Mouse (Mus musculus): Measurements from ENCODE around the gene 4930518I15Rik. TPM values are rescaled to one million over a fixed set of nuclear protein-coding genes. Genes with fewer than 3 reads are reported as not detected.

The 4930518I15Rik gene
- total and polyA plus RNA-seq, 2 experiments from 2014 or later: 1.00 to 2.1 TPM

DNA sequence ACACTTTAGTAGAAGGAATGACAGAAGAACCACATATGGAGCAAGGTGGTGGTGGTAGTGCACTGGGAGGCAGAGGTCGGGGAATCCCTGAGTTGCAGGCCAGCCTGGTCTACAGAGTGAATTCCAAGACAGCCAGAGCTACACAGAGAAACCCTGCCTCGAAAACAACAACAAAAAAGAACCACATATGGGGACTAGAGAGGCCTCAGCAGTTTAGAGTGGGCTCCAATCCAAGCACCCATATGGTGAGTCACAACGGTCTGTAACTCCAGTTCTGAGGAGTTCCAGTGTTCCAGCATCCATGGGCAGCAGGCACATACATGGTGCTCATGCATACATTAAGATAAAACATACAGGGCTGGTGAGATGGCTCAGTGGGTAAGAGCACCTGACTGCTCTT is 6.7 kb upstream of the 4930518I15Rik start:
- no peak overlapping the region for H3K27ac ChIP-seq (ENCODE audit: low read depth, low read length)
- peak overlapping the region; percentile 85; the same call in 1 of the 2 replicates for H3K4me2 ChIP-seq (ENCODE audit: low read depth)
- 57% methylated on average over 3 of the region's 3 CpGs for WGBS
- ATAC-seq: no peak
- TF ChIP-seq CTCF (IDR thresholded peaks at IDR 0.05; ENCODE audit: low read depth): no peak
- peaks cover 12% of the 10 kb centered on the region for H3K4me1 ChIP-seq (ENCODE audit: insufficient read depth)
- H3K9me3 ChIP-seq (ENCODE audit: low read length): no peaks in the 10 kb centered on the region
- H3K4me3 ChIP-seq (ENCODE audit: low read depth, low read length): no peak overlapping the region
- no peaks in the 10 kb centered on the region for H3K27me3 ChIP-seq (ENCODE audit: insufficient read depth, low read length)
- H3K9ac ChIP-seq: no peak overlapping the region
- no peak for DNase-seq
- H3K36me3 ChIP-seq (ENCODE audit: insufficient read depth): peaks cover 36% of the 10 kb centered on the region; the same call in 1 of the 2 replicates

DNA sequence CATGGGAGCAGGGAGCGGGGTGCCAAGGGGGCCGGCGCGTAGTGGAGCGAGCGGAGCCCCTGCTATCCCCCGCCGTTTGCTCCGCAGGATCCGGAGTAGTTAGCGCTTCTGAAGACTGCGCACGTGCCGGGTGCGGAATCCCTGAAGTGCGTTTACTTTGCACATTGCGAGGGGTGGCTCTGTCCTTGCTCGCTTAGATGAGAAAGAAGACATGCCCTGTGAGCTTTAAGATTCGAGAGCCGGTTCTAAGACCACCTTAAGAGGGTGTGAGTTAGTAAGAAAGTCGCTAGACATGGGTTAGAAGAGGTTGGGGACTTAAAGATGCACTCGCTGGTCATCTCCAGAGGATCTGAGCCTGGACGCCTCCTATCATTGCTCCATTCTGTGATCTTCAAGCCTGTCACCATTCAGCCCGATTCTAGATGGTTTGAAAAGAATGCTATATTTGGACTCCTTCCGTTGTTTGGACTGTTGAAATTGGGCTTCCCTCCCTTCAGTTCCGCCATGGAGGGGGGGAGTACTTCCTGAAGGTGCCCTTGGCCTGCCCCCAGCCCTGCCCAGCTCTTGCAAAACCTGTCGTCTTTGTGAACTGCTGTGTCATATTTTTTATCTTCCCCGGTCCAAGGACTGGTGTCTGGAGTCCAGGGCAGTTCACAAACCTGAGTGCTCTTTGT is 5.9 kb upstream of the 4930518I15Rik start:
- no peaks in the 10 kb centered on the region for H3K9me3 ChIP-seq (ENCODE audit: low read length)
- H3K36me3 ChIP-seq (ENCODE audit: insufficient read depth): peaks cover 28% of the 10 kb centered on the region
- 3% methylated on average over 28 of the region's 28 CpGs for WGBS
- no peaks in the 10 kb centered on the region for H3K27me3 ChIP-seq (ENCODE audit: insufficient read depth, low read length)
- H3K4me1 ChIP-seq (ENCODE audit: insufficient read depth): peaks cover 12% of the 10 kb centered on the region
- peak overlapping the region; percentile 78 for H3K4me3 ChIP-seq (ENCODE audit: low read depth, low read length)
- H3K27ac ChIP-seq (ENCODE audit: low read depth, low read length): peak overlapping the region; percentile 86
- ATAC-seq (peak; percentile 38), DNase-seq (peak; percentile 30)
- no peak for TF ChIP-seq CTCF (IDR thresholded peaks at IDR 0.05; ENCODE audit: low read depth)
- peak overlapping the region; percentile 85 for H3K4me2 ChIP-seq (ENCODE audit: low read depth)
- peak overlapping the region; percentile 96 for H3K9ac ChIP-seq

DNA sequence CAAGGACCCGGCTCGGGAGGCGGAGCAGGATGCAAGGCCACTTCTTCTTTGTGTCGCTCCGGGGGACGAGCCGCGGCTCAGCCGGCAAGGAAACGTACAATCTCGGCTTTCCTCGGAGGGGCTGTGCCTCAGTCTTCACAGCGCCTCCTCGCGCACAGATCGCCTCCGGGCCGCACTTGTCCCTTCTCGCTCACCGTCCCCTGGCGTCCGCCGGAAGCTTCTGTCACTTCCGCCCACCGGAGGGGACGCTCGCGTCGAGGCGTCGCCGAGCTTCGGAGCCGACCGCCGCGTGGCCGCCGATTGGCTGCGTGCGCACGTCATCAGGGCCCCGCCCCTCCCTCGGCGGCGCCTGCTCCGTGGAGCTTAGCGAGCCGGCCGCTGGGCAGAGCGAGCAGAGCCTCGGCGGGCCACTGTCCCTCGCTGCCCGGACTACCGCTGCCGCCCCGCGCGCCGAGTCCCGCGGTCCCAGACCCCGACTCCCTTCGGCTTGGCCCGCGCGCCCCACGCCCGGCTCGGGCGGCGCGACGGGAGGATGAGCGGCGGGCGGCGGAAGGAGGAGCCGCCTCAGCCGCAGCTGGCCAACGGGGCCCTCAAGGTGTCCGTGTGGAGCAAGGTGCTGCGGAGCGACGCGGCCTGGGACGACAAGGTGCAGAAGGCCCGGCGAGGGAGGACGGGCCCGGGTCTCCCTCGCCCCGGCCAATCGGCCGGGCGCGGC is 5.2 kb upstream of the 4930518I15Rik start, which contains the start of gene Rab5if:
TSS of gene Rab5if (plus strand) at position 357 of the 715 bp plus-strand sequence.
- TF ChIP-seq CTCF (IDR thresholded peaks at IDR 0.05; ENCODE audit: low read depth): peak; percentile 90
- H3K9me3 ChIP-seq (ENCODE audit: low read length): no peaks in the 10 kb centered on the region
- peak; percentile 99 for DNase-seq
- peaks cover 12% of the 10 kb centered on the region for H3K4me1 ChIP-seq (ENCODE audit: insufficient read depth)
- peak within 1 kb of the TSS; percentile 85 for H3K4me2 ChIP-seq (ENCODE audit: low read depth)
- H3K36me3 ChIP-seq (ENCODE audit: insufficient read depth): peaks cover 27% of the 10 kb centered on the region
- H3K4me3 ChIP-seq (ENCODE audit: low read depth, low read length): peak within 1 kb of the TSS; percentile 78
- H3K27ac ChIP-seq (ENCODE audit: low read depth, low read length): peak within 1 kb of the TSS; percentile 89
- ATAC-seq: peak; percentile 98
- H3K9ac ChIP-seq: peak within 1 kb of the TSS; percentile 96
- H3K27me3 ChIP-seq (ENCODE audit: insufficient read depth, low read length): no peaks in the 10 kb centered on the region
- WGBS: under 1% methylated on average over 94 of the region's 98 CpGs

- Histone ChIP-seq H3K27me3 (ENCODE audit: insufficient read depth, low read length) (no peaks in the 10 kb centered on the region), H3K9me3 (ENCODE audit: low read length) (no peaks in the 10 kb centered on the region), H3K9ac (peak overlapping the region; percentile 96), H3K36me3 (ENCODE audit: insufficient read depth) (peaks cover 20% of the 10 kb centered on the region), H3K4me2 (ENCODE audit: low read depth) (peak overlapping the region; percentile 78), H3K4me3 (ENCODE audit: low read depth, low read length) (peak overlapping the region; percentile 78), H3K27ac (ENCODE audit: low read depth, low read length) (peak overlapping the region; percentile 89), H3K4me1 (ENCODE audit: insufficient read depth) (peaks cover 12% of the 10 kb centered on the region)
- under 1% methylated on average over 19 of the region's 19 CpGs for WGBS
- TF ChIP-seq CTCF (IDR thresholded peaks at IDR 0.05; ENCODE audit: low read depth): 0 out of 2 replicates have a peak, but pooled peaks have one; percentile 13
- ATAC-seq: peak; percentile 0; the same call in 1 of the 2 replicates
- peak; percentile 54 for DNase-seq
These were observed 4.4 kb upstream of the 4930518I15Rik start for GRCm38 (mm10) chr2:156862041-156862717.

GRCm38 (mm10) chr2:156858671-156859070 is 925 bp upstream of the 4930518I15Rik start:
- H3K27ac ChIP-seq (ENCODE audit: low read depth, low read length): no peak overlapping the region
- no peak overlapping the region for H3K4me3 ChIP-seq (ENCODE audit: low read depth, low read length)
- no peak overlapping the region for H3K4me2 ChIP-seq (ENCODE audit: low read depth)
- H3K9me3 ChIP-seq (ENCODE audit: low read length): no peaks in the 10 kb centered on the region
- no peaks in the 10 kb centered on the region for H3K27me3 ChIP-seq (ENCODE audit: insufficient read depth, low read length)
- DNase-seq (no peak), ATAC-seq (no peak)
- no peak for TF ChIP-seq CTCF (IDR thresholded peaks at IDR 0.05; ENCODE audit: low read depth)
- H3K36me3 ChIP-seq (ENCODE audit: insufficient read depth): no peaks in the 10 kb centered on the region; the same call in 1 of the 2 replicates
- no peak overlapping the region for H3K9ac ChIP-seq
- peaks cover 4% of the 10 kb centered on the region for H3K4me1 ChIP-seq (ENCODE audit: insufficient read depth)
- WGBS: 84% methylated on average over 7 of the region's 7 CpGs

- Histone ChIP-seq H3K9me3 (ENCODE audit: low read length) (no peaks in the 10 kb centered on the region), H3K36me3 (ENCODE audit: insufficient read depth) (no peaks in the 10 kb centered on the region; the same call in 1 of the 2 replicates), H3K27me3 (ENCODE audit: insufficient read depth, low read length) (no peaks in the 10 kb centered on the region), H3K9ac (no peak overlapping the region), H3K27ac (ENCODE audit: low read depth, low read length) (no peak overlapping the region), H3K4me2 (ENCODE audit: low read depth) (no peak overlapping the region), H3K4me1 (ENCODE audit: insufficient read depth) (0 out of 2 replicates have a peak, but pooled peaks cover 3% of the 10 kb centered on the region), H3K4me3 (ENCODE audit: low read depth, low read length) (no peak overlapping the region)
- DNase-seq: no peak
- no peak for TF ChIP-seq CTCF (IDR thresholded peaks at IDR 0.05; ENCODE audit: low read depth)
- ATAC-seq: no peak
- 64% methylated on average over 3 of the region's 3 CpGs for WGBS
These were observed 358 bp downstream of the 4930518I15Rik start for GRCm38 (mm10) chr2:156857385-156857791.

All from forebrain, postnatal 0 days (tissue).